12 mouse cellular contexts compared by ENCODE assay signal in the genomic region with DNA sequence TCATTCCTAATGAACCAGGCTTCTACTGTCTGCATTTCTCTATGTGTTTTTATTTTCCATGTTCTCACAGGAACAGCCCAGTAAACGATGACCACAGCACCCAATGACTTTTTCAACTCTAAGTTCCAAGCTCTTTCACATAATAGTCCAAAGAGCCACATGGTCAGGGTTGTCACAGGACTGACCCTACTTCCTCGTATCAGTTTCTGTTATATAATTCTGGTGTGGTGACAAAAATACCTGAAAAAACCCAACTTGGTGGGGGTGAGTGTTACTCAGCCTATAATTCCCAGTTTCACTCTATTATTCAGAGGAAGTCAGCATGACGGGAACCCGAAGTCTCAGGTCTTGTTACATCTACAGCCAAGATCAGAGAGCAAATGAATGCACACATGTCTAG.
"Had no signal": no experiment of that assay in that cellular context is flagged by ENCODE, and none has a peak within 500 bp of the region (broad histone marks: within the 10 kb centered on the region; RNA-seq: fewer than 3 reads in every experiment).

No protein-coding gene starts in this region.

- H3K4me1 ChIP-seq: midbrain, embryonic 13.5 days; neural tube, embryonic 15.5 days had no signal

- H3K4me3 ChIP-seq: limb, embryonic 13.5 days; midbrain, embryonic 13.5 days; neural tube, embryonic 15.5 days had no signal

- H3K4me2 ChIP-seq: limb, embryonic 13.5 days; liver, embryonic 11.5 days; lung, embryonic 14.5 days; midbrain, embryonic 13.5 days; neural tube, embryonic 15.5 days had no signal

- H3K9me3 ChIP-seq: limb, embryonic 13.5 days; midbrain, embryonic 13.5 days; neural tube, embryonic 15.5 days had no signal

- H3K27ac ChIP-seq: limb, embryonic 13.5 days; macrophage; midbrain, embryonic 13.5 days; neural tube, embryonic 15.5 days had no signal

- H3K27me3 ChIP-seq: limb, embryonic 13.5 days; midbrain, embryonic 13.5 days; neural tube, embryonic 15.5 days had no signal

- ATAC-seq: midbrain, embryonic 13.5 days had no signal

- DNase-seq: kidney, postnatal 14 days; left cerebral cortex, postnatal 4 days; lung, embryonic 14.5 days; lung, postnatal 14 days; right cerebral cortex, adult 18-20 months; thymus, adult 18-20 months; thymus, postnatal 14 days had no signal

- H3K36me3 ChIP-seq: limb, embryonic 13.5 days; midbrain, embryonic 13.5 days; neural tube, embryonic 15.5 days had no signal

- H3K9ac ChIP-seq: limb, embryonic 13.5 days; lung, embryonic 14.5 days; midbrain, embryonic 13.5 days; neural tube, embryonic 15.5 days had no signal
